18 mouse cellular contexts compared by ENCODE assay signal in genomic region chr12:76608997-76609565, GRCm38 (mm10).
DNase-seq lines count a peak whose midpoint lies in the region; TF ChIP-seq lines count a peak whose summit lies in the region.
"Had no signal": no experiment of that assay in that cellular context is flagged by ENCODE, and none has a peak within 500 bp of the region (broad histone marks: within the 10 kb centered on the region; RNA-seq: fewer than 3 reads in every experiment).

No protein-coding gene starts in this region.

- H3K9me3 ChIP-seq in E14TG2a.4 (ENCODE audit: low read length) (no peaks in the 10 kb centered on the region), ES-E14 (ENCODE audit: control insufficient read depth, insufficient read depth, low read depth, low read length) (no peaks in the 10 kb centered on the region)
- H3K9me3 ChIP-seq: embryonic facial prominence, embryonic 10.5 days; forebrain, embryonic 13.5 days; hindbrain, embryonic 15.5 days had no signal

- H3K9ac ChIP-seq in ES-E14 (ENCODE audit: insufficient read depth, low read depth, low read length, poor library complexity, severe bottlenecking): 0 out of 2 replicates have a peak overlapping the region, but pooled peaks have one; percentile 0
- H3K9ac ChIP-seq: forebrain, embryonic 13.5 days; forebrain, postnatal 0 days; hindbrain, embryonic 15.5 days had no signal

- H3K4me1 ChIP-seq in E14TG2a.4 (replicated peaks; ENCODE audit: low read depth, low read length) (peaks cover 28% of the 10 kb centered on the region), ES-E14 (ENCODE audit: control insufficient read depth in 2 of 2, insufficient read depth in 2 of 2, low read length in 2 of 2, poor library complexity in 1 of 2) (peaks cover 0 to 2% of the 10 kb centered on the region in 2 experiments; a peak in 1 of 4 replicates)
- H3K4me1 ChIP-seq: forebrain, embryonic 13.5 days had no signal

- H3K27me3 ChIP-seq in E14TG2a.4 (ENCODE audit: insufficient read depth, low read length): peaks cover 65% of the 10 kb centered on the region
- H3K27me3 ChIP-seq: forebrain, embryonic 13.5 days; hindbrain, embryonic 15.5 days; Patski had no signal

- peak; percentile 58 for DNase-seq in adrenal gland, postnatal 10 days
- no peak for DNase-seq in adrenal gland, postnatal 25 days
- DNase-seq in left cerebral cortex, postnatal 4 days: peak; percentile 40
- no peak for DNase-seq in left cerebral cortex, adult 9 months (ENCODE audit: low spot score in 2 of 2)
- no peak for DNase-seq in ES-E14 (ENCODE audit: low read depth, low spot score)
- DNase-seq in layer of hippocampus, postnatal 25 days (ENCODE audit: extremely low spot score in 1 of 2, low spot score in 1 of 2): no peak
- DNase-seq: cerebellum, adult 11-12 months; cerebellum, adult 9-10 months; cerebellum, postnatal 36 days; forebrain, postnatal 0 days; gastrocnemius, postnatal 14 days; heart, adult 2 months; heart, postnatal 36 days had no signal

- in situ Hi-C loops in ES-E14 (cut with MboI; ENCODE audit: low sequenced_read_pairs in 2 of 2, unreplicated experiment in 2 of 2): no loop called here

- intact Hi-C loops in left cerebral cortex, postnatal 4 days (cut with DNase I): no loop called here

- no peaks in the 10 kb centered on the region for H3K36me3 ChIP-seq in E14TG2a.4 (ENCODE audit: insufficient read depth, low read length)
- peaks cover 4% of the 10 kb centered on the region; the same call in 1 of the 2 replicates for H3K36me3 ChIP-seq in ES-E14 (ENCODE audit: control insufficient read depth, insufficient read depth, low read length, poor library complexity, severe bottlenecking)
- H3K36me3 ChIP-seq: embryonic facial prominence, embryonic 10.5 days; hindbrain, embryonic 15.5 days had no signal

- H3K4me3 ChIP-seq in E14TG2a.4 (replicated peaks; ENCODE audit: low read length) (peak overlapping the region; percentile 49), ES-E14 (ENCODE audit: insufficient read depth in 1 of 2, low read depth in 1 of 2, low read length in 2 of 2, poor library complexity in 1 of 2, severe bottlenecking in 1 of 2) (peak overlapping the region; percentile 13 to 28)
- H3K4me3 ChIP-seq: embryonic facial prominence, embryonic 10.5 days; forebrain, embryonic 13.5 days; heart, adult 2 months; hindbrain, embryonic 15.5 days had no signal

- H3K27ac ChIP-seq in ES-E14 (ENCODE audit: insufficient read depth, low read depth, low read length, poor library complexity, severe bottlenecking): no peak overlapping the region
- H3K27ac ChIP-seq: embryonic facial prominence, embryonic 10.5 days; forebrain, embryonic 13.5 days; heart, adult 2 months; hindbrain, embryonic 15.5 days had no signal

- TF ChIP-seq CTCF in E14TG2a.4 (conservative IDR thresholded peaks at IDR 0.05; ENCODE audit: low read length): no peak

TF ChIP-seq in ES-E14, 5 proteins besides CTCF, POLR2A, EP300 and RAD21:
- no peak for TF ChIP-seq MAFK (IDR thresholded peaks at IDR 0.05; ENCODE audit: insufficient read depth, low read depth, low read length)
- no peak for TF ChIP-seq ZC3H11A (IDR thresholded peaks at IDR 0.05; ENCODE audit: borderline replicate concordance, low read depth, low read length)
- TF ChIP-seq CHD2 (IDR thresholded peaks at IDR 0.05; ENCODE audit: low read depth, low read length): no peak
- no peak for TF ChIP-seq HCFC1 (IDR thresholded peaks at IDR 0.05; ENCODE audit: borderline replicate concordance, insufficient read depth, low read length)
- TF ChIP-seq ZNF384 (IDR thresholded peaks at IDR 0.05; ENCODE audit: low read depth, low read length): no peak

Comparison
In these comparisons a context has a peak if more than half of its experiments do, and no peak if none do; other contexts are left out.
1. DNase-seq: peak in adrenal gland, postnatal 10 days (single experiment) and left cerebral cortex, postnatal 4 days (single experiment); none in adrenal gland, postnatal 25 days (single experiment), left cerebral cortex, adult 9 months (0 of 2), ES-E14 (single experiment) and layer of hippocampus, postnatal 25 days (0 of 2).